Mouse (Mus musculus) lung, postnatal 14 days (tissue): ENCODE measurements at regions not wholly inside any gene's neighbourhood (a gene's known extent, or its start where the extent isn't known, plus 50 kb on each side); places are given as distances from the start of the nearest gene placed in this dataset.
"Not testable (repeated sequence)": the region's sequence is repeated elsewhere in the genome, so short reads cannot be mapped to it uniquely, and the experiment has no call there.

Experiments used
- DNase-seq: peaks from one replicate; pipeline ENCODE4 v3.0.0; 2021

GRCm38 (mm10) chr9:76407549-76407948, 83.9 kb upstream of the Hcrtr2 start:
- no peak for DNase-seq

DNA sequence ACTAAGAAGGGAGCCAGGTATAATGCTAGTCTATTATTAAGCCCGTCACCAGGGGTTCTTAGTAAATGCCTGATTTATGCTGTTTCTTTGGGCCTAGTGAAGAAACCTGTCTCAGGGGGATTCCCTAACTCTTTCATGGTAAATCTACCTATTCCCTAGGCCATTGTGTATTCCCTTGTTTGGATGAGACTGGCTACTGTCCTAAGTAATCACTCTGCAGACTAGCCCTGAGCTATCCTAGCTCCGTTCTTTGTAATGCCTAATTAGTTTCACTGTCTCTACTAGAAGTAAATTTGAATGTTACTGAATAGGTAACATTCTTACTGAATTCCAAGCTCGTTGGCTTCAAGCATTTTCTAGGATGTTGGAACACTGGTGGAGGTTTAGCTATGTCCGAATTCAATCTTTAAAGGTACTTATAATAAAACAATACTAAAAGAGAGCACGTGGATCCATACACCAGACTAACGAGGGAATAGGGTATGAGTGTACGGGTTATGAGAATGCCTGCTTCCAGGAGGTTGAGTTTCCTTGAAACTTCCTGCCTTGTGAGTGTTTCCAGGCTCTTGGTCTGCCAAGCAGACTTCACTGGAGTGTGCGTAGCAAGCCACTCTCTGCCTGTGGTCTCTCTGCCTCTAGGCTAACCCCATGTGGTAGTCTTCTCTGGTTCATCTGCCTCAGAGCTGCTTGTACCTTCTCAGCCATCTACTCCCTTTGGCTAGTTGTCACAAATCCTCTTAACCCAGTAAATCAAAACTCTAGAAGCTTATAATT, 78.4 kb upstream of the Hcrtr2 start:
- DNase-seq = not testable (repeated sequence)

DNA sequence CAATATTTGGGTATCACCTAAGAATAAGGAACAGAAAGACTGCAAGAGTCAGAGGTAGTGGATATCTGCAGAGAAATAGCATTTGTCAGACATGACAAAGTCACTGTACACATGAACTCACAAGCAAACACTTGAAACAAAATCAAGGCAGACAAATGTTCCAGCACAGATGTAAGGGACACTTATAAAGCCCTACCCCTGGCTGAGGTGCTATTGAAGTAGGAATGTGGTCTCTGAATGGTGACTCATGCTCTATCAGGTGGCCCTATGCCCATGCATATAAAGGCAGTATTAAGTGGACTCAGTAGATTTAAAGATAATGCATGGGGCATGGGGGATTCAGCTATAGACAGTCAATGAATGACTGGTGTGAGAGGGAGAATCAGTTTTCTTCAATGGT, 77.2 kb upstream of the Hcrtr2 start:
- DNase-seq = no peak

- DNase-seq = no peak
Measured at GRCm38 (mm10) chr9:76393763-76394162, 70.1 kb upstream of the Hcrtr2 start.

DNA sequence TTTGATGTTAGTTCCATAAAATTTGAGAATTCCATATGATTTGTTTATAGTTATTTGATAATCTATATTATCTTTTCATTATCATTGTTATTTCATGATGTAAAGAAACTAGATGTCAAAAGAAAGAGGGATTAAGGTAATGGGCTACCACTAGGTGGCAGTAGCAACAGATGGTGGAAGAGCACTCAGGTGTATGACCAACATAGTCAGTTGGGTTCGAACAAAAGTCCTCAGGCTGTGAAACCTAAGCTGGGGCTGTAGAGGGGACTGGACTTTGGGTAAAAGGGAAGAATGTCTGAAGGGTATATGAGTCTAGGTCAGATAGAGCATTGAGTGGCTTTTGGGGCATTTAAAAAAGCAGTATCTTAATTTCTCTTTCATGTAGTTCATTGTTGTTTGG, 67.2 kb upstream of the Hcrtr2 start:
- peak; percentile 58 for DNase-seq
